In genomic region chr12:76816720-76817119, GRCm38 (mm10) we compare ENCODE assay signal across 31 mouse cellular contexts. TPM values are rescaled to one million over a fixed set of nuclear protein-coding genes. Genes with fewer than 3 reads are reported as not detected.
DNase-seq lines count a peak whose midpoint lies in the region; ATAC-seq and TF ChIP-seq lines count a peak whose summit lies in the region.
"Had no signal": no experiment of that assay in that cellular context is flagged by ENCODE, and none has a peak within 500 bp of the region (broad histone marks: within the 10 kb centered on the region; RNA-seq: fewer than 3 reads in every experiment).

No protein-coding gene starts in this region.

- ATAC-seq in lung, embryonic 15.5 days (ENCODE audit: borderline replicate concordance, extremely low read depth, low FRiP score, low TSS enrichment), result no peak
- 0 out of 2 replicates have a peak, but pooled peaks have one; percentile 13 for ATAC-seq in common myeloid progenitor, adult 5-6 weeks (replicated peaks; ENCODE audit: low read depth, poor library complexity, severe bottlenecking)
- peak; percentile 29 to 51; a peak in 2 of 4 replicates for ATAC-seq in hematopoietic stem cell, adult 5-6 weeks (replicated peaks in 1 of 2; ENCODE audit: insufficient read depth in 1 of 2, low FRiP score in 2 of 2, low TSS enrichment in 1 of 2, low read depth in 1 of 2, poor library complexity in 2 of 2, severe bottlenecking in 2 of 2)
- ATAC-seq in CD4-positive, CD25-positive, alpha-beta regulatory T cell, adult 4 months, result no peak
- ATAC-seq: forebrain, embryonic 13.5 days; hindbrain, embryonic 16.5 days; intestine, embryonic 15.5 days; lung, postnatal 0 days had no signal

- H3K4me2 ChIP-seq in lung, embryonic 15.5 days, result no peak overlapping the region
- H3K4me2 ChIP-seq: forebrain, embryonic 13.5 days; heart, embryonic 13.5 days; intestine, embryonic 15.5 days; limb, embryonic 12.5 days; liver, embryonic 15.5 days; midbrain, embryonic 12.5 days had no signal

- peaks cover 45% of the 10 kb centered on the region for H3K4me1 ChIP-seq in lung, embryonic 15.5 days
- no peaks in the 10 kb centered on the region for H3K4me1 ChIP-seq in lung, adult 2 months (ENCODE audit: control insufficient read depth, insufficient read depth, low read length)

- no peak for TF ChIP-seq CTCF in gastrocnemius, adult 2 months (IDR thresholded peaks at IDR 0.05)
- no peak for TF ChIP-seq CTCF in lung, adult 2 months (IDR thresholded peaks at IDR 0.05; ENCODE audit: insufficient read depth, low read length)

- no peak for DNase-seq in gastrocnemius, adult 2 months
- DNase-seq in gastrocnemius, postnatal 25 days, result no peak
- DNase-seq in lung, adult 2 months, result no peak
- no peak for DNase-seq in heart, adult 11 months
- DNase-seq: adrenal gland, postnatal 25 days; gastrocnemius, postnatal 36 days; heart, postnatal 10 days; kidney, adult 8-10 months; kidney, postnatal 4 days; layer of hippocampus, adult 9-11 months; thymus, postnatal 14 days had no signal

- no peaks in the 10 kb centered on the region for H3K9me3 ChIP-seq in lung, embryonic 15.5 days
- H3K9me3 ChIP-seq: forebrain, embryonic 13.5 days; heart, embryonic 13.5 days; hindbrain, embryonic 10.5 days; intestine, embryonic 15.5 days; limb, embryonic 12.5 days; liver, embryonic 15.5 days; midbrain, embryonic 12.5 days had no signal

- intact Hi-C loops in gastrocnemius, adult 2 months (cut with DNase I), result no loop called here

- 35% methylated on average over 4 of the region's 4 CpGs for WGBS in lung, embryonic 15.5 days
- WGBS in lung, adult 2 months, result 49% methylated on average over 4 of the region's 4 CpGs

- H3K4me3 ChIP-seq in gastrocnemius, adult 2 months, result no peak overlapping the region
- H3K4me3 ChIP-seq in lung, embryonic 15.5 days, result no peak overlapping the region
- H3K4me3 ChIP-seq in lung, adult 2 months (replicated peaks; ENCODE audit: extremely low read depth, low read depth, low read length), result no peak overlapping the region
- H3K4me3 ChIP-seq: forebrain, embryonic 13.5 days; heart, embryonic 13.5 days; hindbrain, embryonic 10.5 days; intestine, embryonic 15.5 days; limb, embryonic 12.5 days; liver, embryonic 15.5 days; midbrain, embryonic 12.5 days had no signal

- no peaks in the 10 kb centered on the region for H3K36me3 ChIP-seq in lung, embryonic 15.5 days
- H3K36me3 ChIP-seq: heart, embryonic 13.5 days; hindbrain, embryonic 10.5 days; intestine, embryonic 15.5 days; limb, embryonic 12.5 days; liver, embryonic 15.5 days; midbrain, embryonic 12.5 days had no signal

- no peaks in the 10 kb centered on the region for H3K27me3 ChIP-seq in lung, embryonic 15.5 days
- H3K27me3 ChIP-seq: intestine, embryonic 15.5 days had no signal

- H3K27ac ChIP-seq in gastrocnemius, adult 2 months, result peak overlapping the region; percentile 12; the same call in 1 of the 2 replicates
- H3K27ac ChIP-seq in lung, embryonic 15.5 days, result peak overlapping the region; percentile 91; the same call in 1 of the 2 replicates
- H3K27ac ChIP-seq: forebrain, embryonic 13.5 days; intestine, embryonic 15.5 days; kidney, postnatal 0 days; limb, embryonic 12.5 days; liver, embryonic 15.5 days; macrophage; midbrain, embryonic 12.5 days had no signal

- H3K9ac ChIP-seq in lung, embryonic 15.5 days, result no peak overlapping the region
- H3K9ac ChIP-seq: forebrain, embryonic 13.5 days; heart, embryonic 13.5 days; intestine, embryonic 15.5 days; limb, embryonic 12.5 days; liver, embryonic 15.5 days; midbrain, embryonic 12.5 days had no signal

- no peak for TF ChIP-seq POLR2A in lung, adult 2 months (IDR thresholded peaks at IDR 0.05; ENCODE audit: borderline replicate concordance, extremely low read depth, low read depth, low read length)

RNA-seq across cellular contexts. Expression of gene Rab15, which starts 6.0 kb away (rescaled TPM):
- 1 to 10 TPM; 1.0 to 5.6 TPM for total RNA-seq in gastrocnemius, adult 2 months (2021)
- total RNA-seq in gastrocnemius, postnatal 25 days (2021), result 1 to 10 TPM; 5.2 to 7.6 TPM
- polyA plus RNA-seq in lung, embryonic 15.5 days (2015; fragmentation: Nextera tagmentation; extraction: Ambion mirVana), result 38.9 and 39.8 TPM in 2 replicates
- 17.5 and 20.3 TPM in 2 replicates for polyA plus RNA-seq in lung, adult 2 months (2012; rRNA removed)
- not detected in 2 replicates for total RNA-seq in common myeloid progenitor, adult 5-6 weeks (2017)
- total RNA-seq in hematopoietic stem cell, adult 5-6 weeks (2017), result not detected in 2 replicates
- not detected for polyA plus RNA-seq in CD4-positive, CD25-positive, alpha-beta regulatory T cell, adult 4 months (2017; shearing (Covaris generic))
- total RNA-seq: liver, adult 2 months; monocyte, adult 5-6 weeks had no signal
- polyA plus RNA-seq: liver, adult 2 months had no signal

RNA-seq across cellular contexts. Expression of gene Gpx2, which starts 21.4 kb away (rescaled TPM):
- total RNA-seq in gastrocnemius, adult 2 months (2021), result not detected
- not detected for total RNA-seq in gastrocnemius, postnatal 25 days (2021)
- polyA plus RNA-seq in lung, embryonic 15.5 days (2015; fragmentation: Nextera tagmentation; extraction: Ambion mirVana), result 17.0 and 20.3 TPM in 2 replicates
- polyA plus RNA-seq in lung, adult 2 months (2012; rRNA removed), result 53.9 and 186 TPM in 2 replicates
- total RNA-seq in common myeloid progenitor, adult 5-6 weeks (2017), result not detected in 2 replicates
- not detected in 2 replicates for total RNA-seq in hematopoietic stem cell, adult 5-6 weeks (2017)
- not detected for polyA plus RNA-seq in CD4-positive, CD25-positive, alpha-beta regulatory T cell, adult 4 months (2017; shearing (Covaris generic))
- total RNA-seq: adrenal gland, adult 18-20 months; adrenal gland, postnatal 25 days; gastrocnemius, postnatal 36 days; heart, adult 8-10 months; heart, postnatal 10 days; monocyte, adult 5-6 weeks had no signal
- polyA plus RNA-seq: hindbrain, embryonic 10.5 days; liver, embryonic 15.5 days; macrophage; midbrain, embryonic 12.5 days; neural tube, embryonic 14.5 days had no signal

RNA-seq across cellular contexts. Expression of gene Fntb, which starts 51.3 kb away (rescaled TPM):
- total RNA-seq in gastrocnemius, adult 2 months (2021), result 10 to 100 TPM; 11.2 to 13.3 TPM
- 10 to 100 TPM; 11.3 to 13.2 TPM for total RNA-seq in gastrocnemius, postnatal 25 days (2021)
- 37.0 and 37.8 TPM in 2 replicates for polyA plus RNA-seq in lung, embryonic 15.5 days (2015; fragmentation: Nextera tagmentation; extraction: Ambion mirVana)
- polyA plus RNA-seq in lung, adult 2 months (2012; rRNA removed), result 21.0 and 29.0 TPM in 2 replicates
- total RNA-seq in common myeloid progenitor, adult 5-6 weeks (2017), result 4.9 and 8.7 TPM in 2 replicates
- 3.7 and 9.6 TPM in 2 replicates for total RNA-seq in hematopoietic stem cell, adult 5-6 weeks (2017)
- polyA plus RNA-seq in CD4-positive, CD25-positive, alpha-beta regulatory T cell, adult 4 months (2017; shearing (Covaris generic)), result 10 to 100 TPM; 28.8 to 30.3 TPM

RNA-seq across cellular contexts. Expression of gene Churc1, which starts 51.4 kb away (rescaled TPM):
- total RNA-seq in gastrocnemius, adult 2 months (2021), result 10 to 100 TPM; 53.8 to 69.8 TPM
- 10 to 100 TPM; 60.1 to 65.8 TPM for total RNA-seq in gastrocnemius, postnatal 25 days (2021)
- 139 and 144 TPM in 2 replicates for polyA plus RNA-seq in lung, embryonic 15.5 days (2015; fragmentation: Nextera tagmentation; extraction: Ambion mirVana)
- polyA plus RNA-seq in lung, adult 2 months (2012; rRNA removed), result 27.6 and 41.4 TPM in 2 replicates
- total RNA-seq in common myeloid progenitor, adult 5-6 weeks (2017), result 42.0 and 45.8 TPM in 2 replicates
- 28.8 and 55.6 TPM in 2 replicates for total RNA-seq in hematopoietic stem cell, adult 5-6 weeks (2017)
- 100 to 1,000 TPM; 129 to 145 TPM for polyA plus RNA-seq in CD4-positive, CD25-positive, alpha-beta regulatory T cell, adult 4 months (2017; shearing (Covaris generic))

Comparison
In these comparisons a context has a peak if more than half of its experiments do, and no peak if none do; other contexts are left out.
1. ATAC-seq: peak in common myeloid progenitor, adult 5-6 weeks (single experiment) and hematopoietic stem cell, adult 5-6 weeks (2 of 2); none in lung, embryonic 15.5 days (single experiment) and CD4-positive, CD25-positive, alpha-beta regulatory T cell, adult 4 months (single experiment).